Mouse (Mus musculus) layer of hippocampus, adult 9-10 months (tissue): ENCODE results near the gene Gm14399.
"Not testable (repeated sequence)": the region's sequence is repeated elsewhere in the genome, so short reads cannot be mapped to it uniquely, and the experiment has no call there.

Experiments used
- DNase-seq: peaks from one replicate; pipeline ENCODE4 v3.0.0; 2022; ENCODE audit warnings: low spot score

The Gm14399 gene

DNA sequence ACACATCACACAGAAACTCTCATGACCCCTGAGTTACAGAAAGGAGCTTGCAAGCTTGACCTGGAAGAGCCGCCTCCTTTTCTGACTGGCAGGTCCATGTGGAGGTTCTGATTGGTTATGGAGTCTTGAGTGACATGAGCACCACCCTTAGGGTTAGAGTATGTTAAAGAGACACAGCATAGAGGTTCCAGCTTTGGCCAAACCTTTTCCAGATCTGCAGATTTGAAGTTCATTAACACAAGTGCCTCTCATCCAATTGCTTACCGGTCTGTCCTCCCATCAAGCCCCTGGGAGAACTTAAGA, at the start of gene Gm14399:
Gene Gm14399, minus strand, starts transcription at position 20 of the 303 bp plus-strand sequence.
- DNase-seq = not testable (repeated sequence)

DNA sequence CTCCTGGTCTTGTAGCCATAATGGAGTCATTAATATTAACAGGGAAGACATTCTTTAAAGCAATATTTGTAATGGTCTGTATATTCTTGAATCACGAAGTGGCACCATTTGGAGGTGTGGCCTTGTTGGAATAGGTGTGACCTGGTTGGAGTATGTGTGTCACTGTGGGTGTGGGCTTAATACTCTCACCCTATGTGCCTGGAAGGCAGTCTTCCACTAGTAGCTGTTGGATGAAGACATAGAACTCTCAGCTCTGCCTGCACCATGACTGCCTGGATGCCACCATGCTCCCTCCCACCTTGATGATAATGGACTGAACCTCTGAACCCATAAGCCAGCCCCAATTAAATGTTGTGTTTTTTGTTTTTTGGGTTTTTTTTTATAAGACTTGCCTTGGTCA, 37.2 kb upstream of the Gm14399 start:
- DNase-seq = not testable (repeated sequence)

DNA sequence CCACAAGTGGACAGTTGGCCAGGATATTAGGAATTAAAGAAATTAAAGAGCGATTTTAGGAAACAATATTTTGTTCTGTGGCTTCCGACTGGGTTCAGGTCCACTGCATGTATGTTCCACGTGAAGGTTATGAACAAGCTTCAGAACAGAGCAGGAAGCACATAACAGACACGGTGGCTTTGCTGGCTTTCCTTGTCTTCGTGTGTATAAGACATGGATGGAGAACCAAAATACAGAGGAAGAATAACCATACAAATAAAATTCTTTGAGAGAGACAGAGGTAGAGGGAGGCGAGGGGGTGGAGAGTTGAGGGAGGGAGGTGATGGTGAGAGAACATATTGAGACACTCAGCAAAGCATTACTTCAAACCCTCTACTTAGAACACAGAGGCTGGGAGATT, 34.5 kb upstream of the Gm14399 start:
- no peak for DNase-seq

GRCm38 (mm10) chr2:175175401-175176180, 33.8 kb upstream of the Gm14399 start, which contains the start of gene Gm14443:
Gm14443 (minus strand) TSS chr2:175175871.
- not testable (repeated sequence) for DNase-seq

- DNase-seq = not testable (repeated sequence)
Measured at GRCm38 (mm10) chr2:175174058-175174457, 32.2 kb upstream of the Gm14399 start.

GRCm38 (mm10) chr2:175172906-175173595, 31.2 kb upstream of the Gm14399 start:
- DNase-seq = not testable (repeated sequence)

GRCm38 (mm10) chr2:175172123-175172522, 30.3 kb upstream of the Gm14399 start:
- no peak for DNase-seq

- DNase-seq = not testable (repeated sequence)
Measured at GRCm38 (mm10) chr2:175166870-175167269, 25.1 kb upstream of the Gm14399 start.

DNA sequence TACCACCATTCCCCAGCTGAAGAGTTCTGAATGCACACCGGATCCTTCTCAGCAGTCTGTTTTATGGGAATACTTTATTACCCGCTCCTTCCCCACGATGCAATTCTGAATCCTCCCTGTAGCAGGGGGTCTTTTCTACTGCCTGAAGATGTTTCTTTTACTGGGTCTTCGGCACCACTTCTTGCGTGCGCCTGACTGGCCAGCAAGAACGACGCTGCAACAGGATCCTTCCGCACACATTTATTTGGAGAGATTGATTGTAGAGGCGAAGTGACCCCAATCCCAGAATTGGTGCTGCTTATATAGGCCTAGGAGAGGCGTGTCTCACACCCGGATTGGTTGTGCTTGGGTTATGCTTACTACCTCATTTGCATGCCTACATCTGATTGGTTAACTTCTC, 23.3 kb upstream of the Gm14399 start:
- not testable (repeated sequence) for DNase-seq

- DNase-seq = not testable (repeated sequence)
Measured at GRCm38 (mm10) chr2:175161438-175161837, 19.6 kb upstream of the Gm14399 start.

GRCm38 (mm10) chr2:175158642-175159041, 16.8 kb upstream of the Gm14399 start:
- DNase-seq = no peak

DNA sequence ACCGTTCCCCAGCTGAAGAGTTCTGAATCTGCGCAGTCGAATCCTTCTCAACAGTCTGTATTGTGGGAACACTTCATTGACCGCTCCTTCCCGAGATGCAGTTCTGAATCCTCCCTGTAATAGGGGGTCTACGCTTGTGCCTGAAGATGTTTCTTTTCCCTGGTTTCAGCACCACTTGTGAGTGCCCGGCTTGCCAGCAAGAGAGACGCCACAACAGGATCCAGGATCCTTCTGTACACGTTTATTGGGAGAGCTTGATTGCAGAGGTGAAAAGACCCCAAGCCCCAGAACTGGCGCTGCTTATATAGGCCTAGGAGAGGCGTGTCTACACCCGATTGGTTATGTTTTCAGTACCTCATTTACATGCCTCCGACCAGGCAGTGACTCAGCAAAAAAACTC, 14.9 kb upstream of the Gm14399 start:
- DNase-seq = no peak

GRCm38 (mm10) chr2:175141118-175141992, 457 bp downstream of the Gm14399 start:
- not testable (repeated sequence) for DNase-seq

- not testable (repeated sequence) for DNase-seq
Measured at GRCm38 (mm10) chr2:175140624-175141023, 1.2 kb downstream of the Gm14399 start.
